Mouse (Mus musculus) spleen, postnatal 36 days (tissue): ENCODE data around the gene Wdr31.
"Not testable (repeated sequence)": the region's sequence is repeated elsewhere in the genome, so short reads cannot be mapped to it uniquely, and the experiment has no call there.

Experiments
- DNase-seq, 2 experiments: peaks; one replicate each; pipeline ENCODE4 v3.0.0; 2022; ENCODE audit warnings: low spot score in 2 of 2, mixed read lengths in 1 of 2

Gene Wdr31

DNA sequence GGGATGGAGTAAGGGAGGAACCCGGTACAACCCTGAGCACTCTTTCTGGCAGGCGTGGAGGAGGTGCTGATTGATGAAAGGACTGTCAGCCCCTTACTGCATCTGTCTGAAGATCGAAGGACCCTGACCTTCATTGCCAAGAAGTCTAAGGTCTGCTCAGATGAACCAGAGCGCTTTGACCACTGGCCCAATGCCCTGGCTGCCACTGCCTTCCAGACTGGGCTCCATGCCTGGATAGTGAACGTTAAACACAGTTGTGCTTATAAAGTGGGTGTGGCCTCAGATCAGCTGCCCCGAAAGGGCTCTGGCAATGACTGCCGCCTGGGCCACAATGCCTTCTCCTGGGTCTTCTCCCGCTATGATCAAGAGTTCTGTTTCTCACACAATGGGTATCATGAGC, 25.2 kb upstream of the Wdr31 start:
- DNase-seq = no peak

DNA sequence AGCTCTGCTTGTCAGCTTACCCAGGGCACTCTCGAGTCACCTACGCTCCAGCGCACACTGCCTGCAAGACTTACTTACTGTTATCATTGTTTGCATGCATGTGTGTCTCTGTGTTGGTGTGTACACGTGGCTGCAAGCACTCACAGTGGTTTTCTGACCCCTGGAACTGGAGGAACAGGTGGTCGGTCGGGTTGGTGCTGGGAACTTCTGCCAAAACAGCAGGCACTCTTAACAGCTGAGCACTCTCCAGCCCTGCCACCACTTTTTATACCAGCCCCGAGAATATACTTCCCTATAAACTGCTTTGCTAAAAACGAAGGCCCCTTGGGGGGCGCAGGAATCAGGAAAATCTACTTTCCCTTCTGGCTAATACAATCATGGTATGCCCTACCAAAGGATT, 23.5 kb upstream of the Wdr31 start:
- DNase-seq = no peak

DNA sequence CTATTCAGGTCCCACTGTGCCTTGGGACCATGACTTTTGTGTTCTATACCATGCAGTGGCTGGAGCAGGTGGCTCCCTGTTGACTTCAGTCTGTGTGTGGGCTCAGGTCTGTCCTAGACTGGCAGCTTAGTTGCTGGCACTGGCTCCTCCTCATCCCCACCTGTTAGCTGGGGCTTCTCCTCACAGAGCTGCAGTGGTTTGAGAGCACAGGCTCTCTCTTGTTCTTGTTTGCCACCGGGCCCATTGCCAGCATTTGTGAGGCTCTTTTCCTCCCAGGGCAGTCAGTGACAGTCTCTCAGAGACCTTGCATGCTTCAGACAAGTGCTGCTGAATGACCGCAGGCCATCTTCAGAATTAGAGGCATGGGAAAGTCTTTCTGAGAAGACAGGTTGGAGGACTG, 22.0 kb upstream of the Wdr31 start:
- no peak for DNase-seq

DNA sequence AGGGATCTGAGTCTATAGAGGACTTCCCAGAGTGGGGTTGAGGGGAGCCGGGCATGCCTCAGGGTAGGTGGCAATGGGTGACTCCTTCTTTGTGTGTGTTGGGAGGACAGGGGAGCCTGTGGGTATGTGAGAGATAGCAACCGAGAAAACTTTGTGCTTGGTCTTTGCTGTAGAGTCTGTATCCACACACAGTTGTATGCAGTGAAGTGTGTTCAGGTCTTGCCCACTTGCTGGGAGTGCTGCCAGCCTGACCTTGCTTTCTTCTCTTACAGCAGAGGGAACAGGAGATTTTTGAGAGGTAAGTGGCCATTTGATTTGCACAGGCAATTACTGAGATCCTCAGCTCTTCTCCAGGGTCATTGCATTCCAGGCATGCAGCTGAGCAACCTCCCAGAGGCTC, 17.2 kb upstream of the Wdr31 start:
- no peak for DNase-seq

DNA sequence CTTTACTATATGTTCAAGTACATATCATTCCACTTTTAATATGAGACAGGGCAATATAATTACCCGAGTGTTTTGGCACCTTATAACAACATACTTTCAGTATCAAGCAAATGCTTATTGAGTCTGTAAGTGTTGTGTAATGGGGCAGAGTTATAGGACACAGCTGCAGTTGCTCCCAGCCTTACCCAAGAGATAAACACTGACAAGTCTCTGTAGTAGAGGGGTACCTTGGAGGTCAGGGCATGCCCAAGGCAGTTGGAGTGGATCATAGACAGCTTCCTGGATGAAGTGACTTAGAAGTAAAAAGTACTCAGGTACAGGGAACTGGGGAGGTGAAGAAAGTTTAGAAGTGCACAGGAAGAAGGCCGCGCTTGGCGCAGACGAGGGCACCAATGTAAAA, 16.5 kb upstream of the Wdr31 start:
- no peak for DNase-seq

DNA sequence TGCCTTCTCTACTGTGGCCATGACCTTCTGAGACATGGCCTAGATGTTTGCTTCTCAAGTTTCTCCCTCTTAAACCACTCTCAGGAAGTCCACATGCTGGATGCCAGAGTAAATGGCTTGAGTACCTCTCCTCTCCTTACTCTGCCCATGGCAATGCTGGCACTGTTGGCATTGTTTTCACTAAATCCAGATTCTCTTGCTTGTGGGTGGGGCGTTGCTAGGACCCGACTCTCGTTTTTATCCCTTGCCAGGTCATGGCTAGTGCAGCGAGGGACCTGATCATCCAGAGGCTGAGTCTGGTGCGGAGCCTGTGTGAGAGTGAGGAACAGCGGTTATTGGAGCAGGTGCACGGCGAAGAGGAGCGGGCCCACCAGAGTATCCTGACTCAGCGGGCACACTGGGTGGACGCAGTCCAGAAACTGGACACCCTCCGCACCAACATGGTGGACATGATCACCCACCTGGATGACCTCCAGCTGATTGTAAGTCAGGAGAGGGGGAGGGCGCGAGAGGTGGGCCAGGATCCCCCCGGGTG, 15.5 kb upstream of the Wdr31 start:
- no peak for DNase-seq

DNA sequence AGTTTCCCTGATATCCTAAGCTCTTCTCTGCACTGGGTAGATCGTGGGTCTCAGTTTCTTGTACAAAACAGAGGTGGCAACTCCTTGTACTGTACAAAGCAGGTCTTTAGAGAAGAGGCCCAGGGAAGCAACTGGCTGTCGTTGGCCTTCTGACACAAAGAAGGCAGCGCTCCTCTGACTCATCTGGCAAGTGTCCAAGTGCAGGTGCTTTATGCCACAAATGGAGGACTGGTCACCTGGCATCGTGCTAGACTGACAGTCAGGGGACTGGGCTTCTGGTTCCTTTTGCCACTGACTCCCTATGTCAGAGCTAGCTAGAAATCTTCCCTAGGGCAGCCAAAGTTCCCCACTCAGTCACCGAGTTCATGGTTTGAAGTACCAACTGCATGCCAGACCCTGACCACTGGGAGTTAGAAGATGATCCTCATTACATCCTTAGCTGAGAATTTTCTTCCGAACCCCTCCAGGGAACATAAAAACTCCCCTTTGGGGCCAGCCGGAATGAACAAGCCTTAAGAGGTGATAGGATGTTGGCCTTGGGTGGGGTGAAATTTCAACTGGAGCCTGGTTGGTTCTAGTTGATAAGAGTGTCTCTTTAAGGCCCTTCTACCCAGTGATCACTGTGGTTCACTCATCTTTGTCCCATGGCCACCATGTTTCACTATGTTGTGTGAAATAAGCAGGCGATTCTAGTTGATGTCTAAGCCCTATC, 14.9 kb upstream of the Wdr31 start:
- peak in 1 of 2 experiments; percentile 9 for DNase-seq

DNA sequence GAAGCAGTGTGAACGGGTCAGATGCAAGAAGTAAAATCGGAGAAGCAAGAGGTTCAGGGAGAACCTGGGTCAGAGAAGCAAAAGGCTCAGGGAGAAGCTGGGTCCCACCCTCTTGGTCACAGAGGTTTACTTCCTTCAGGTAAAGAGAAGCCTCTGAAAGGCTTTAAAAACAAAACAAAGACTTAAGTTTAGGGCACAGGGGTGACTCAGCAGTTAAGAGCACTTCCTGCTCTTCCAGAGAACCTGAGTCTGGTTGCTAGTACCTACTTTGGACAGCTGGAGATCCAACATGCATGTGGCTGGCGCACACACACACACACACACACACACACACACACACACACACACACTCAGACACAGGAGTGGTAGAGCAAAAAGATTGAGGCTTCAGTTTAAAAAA, 14.2 kb upstream of the Wdr31 start:
- DNase-seq = no peak

DNA sequence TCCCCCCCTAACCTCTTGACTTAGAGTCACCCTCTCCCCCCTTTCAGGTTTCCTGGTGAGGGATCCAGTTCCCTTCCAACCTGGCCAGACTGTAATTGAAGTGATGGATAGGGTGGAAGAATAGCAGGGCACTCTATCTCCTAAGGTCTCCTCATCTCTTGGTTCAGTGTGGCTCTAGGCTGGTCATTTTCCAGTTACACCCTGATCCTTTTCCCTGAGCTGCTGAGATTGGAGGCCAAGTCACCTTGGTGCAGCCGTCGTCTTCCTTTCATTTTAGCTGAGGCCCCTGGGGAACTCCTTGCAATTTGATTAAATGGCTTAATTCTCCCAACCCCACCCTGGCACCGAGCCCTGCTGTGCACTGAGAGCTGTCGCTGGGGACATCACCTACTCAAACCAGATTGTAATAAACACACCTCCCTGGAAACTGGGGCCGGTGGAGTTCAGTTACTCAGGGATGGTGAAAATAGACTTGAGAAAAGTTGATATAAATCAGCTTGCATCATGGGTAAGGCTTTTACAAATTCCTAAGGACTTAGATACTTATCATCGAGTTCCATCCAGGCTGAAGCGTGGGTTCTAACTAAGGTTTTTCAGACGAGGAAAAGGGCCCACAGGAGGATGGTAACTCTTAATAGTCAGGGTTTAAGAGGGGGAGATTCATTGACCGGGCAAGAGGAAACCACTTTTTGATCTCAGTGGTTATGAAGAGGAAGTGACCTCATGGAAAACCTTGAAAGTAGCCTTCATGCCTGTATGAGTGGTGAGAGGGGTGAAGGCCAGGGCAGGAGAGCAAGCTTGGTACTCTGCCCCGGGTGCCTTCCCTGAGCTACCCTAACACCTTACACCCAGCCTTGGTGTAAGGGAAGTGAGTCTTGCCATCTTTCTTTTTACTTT, 10.3 kb upstream of the Wdr31 start:
- DNase-seq = peak; percentile 66 to 70

DNA sequence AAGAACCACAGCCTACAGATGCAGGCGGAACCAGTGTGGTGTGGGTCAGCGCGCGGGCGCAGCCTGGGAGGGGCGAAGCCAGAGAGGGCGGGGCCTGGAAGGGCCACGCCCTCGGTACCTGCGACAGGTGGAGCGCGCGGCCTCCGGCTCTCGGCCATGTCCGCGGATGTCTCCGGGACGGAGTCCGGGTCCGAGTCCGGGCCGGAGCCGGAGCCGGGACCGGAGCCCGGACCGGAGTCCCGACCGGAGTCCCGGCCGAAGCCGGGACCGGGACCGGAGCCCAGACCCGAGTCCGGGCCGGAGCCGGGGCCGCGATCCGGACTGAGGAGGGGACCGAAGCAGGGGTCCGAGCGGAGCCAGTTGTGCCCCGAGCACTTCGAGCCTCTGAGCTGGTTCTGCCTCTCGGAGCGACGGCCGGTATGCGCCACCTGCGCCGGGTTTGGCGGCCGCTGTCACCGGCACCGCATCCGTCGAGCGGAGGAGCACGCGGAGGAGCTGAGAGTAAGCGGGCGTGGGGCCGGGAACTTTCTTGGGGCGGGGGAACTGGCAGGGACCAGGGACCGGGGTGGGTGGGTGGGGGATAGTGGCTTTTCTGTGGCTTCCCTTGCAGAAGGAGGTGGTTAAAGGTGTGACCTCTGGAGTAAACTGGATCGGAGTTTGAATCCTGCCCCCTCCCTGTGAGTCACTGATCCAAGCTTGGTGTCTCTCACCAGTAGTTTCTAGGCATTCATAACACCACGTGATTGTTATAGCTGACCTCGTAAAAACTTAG, 9.4 kb upstream of the Wdr31 start, which contains the start of gene Bspry:
TSS of gene Bspry (plus strand) at position 117 of the 772 bp plus-strand sequence.
- DNase-seq = peak; percentile 46 to 51

DNA sequence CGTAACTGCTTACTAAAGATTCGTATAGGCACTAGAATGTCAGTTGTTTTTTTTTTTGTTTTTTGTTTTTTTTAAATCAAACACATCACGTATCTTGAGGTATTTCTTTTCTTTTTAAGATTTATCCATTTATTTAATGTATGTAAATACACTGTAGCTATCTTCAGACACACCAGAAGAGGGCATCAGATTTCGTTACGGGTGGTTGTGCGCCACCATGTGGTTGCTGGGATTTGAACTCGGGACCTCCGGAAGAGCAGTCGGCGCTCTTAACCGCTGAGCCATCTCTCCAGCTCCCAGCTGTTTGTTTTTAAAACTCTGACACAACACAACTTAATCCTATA, 8.9 kb upstream of the Wdr31 start:
- DNase-seq = not testable (repeated sequence)

DNA sequence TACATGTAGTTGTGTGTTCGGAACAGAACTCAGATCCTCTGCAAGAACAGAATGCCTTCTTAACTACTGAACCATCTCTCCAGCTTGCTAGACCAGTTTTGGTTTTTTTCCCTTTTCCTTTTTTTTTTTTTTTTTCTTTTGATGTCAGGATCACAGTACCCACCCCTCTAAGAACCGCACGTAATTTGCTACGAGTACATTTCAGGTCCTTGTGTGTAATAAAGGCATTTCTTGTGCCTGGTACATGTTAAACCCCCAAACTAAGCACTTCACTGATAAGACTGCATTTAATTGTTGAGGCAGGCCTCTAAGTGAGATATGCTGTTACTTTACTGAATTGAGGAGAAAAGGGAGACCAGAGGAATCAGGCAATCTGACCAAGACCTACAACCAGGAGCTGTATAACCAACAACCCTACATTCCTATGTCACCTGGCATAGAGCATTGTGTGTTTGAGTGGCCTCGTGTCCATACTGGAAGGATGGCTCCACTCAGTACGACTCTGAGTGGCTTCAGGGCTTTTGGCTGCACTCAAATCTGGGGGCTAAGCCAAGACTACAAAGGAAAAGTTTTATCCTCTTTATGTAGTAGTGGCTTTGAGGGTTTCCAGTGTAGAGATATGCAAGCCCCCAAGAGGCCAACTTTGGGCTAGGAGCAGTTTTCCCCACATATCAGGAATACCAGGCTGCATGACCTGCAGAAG, 7.0 kb upstream of the Wdr31 start:
- no peak for DNase-seq

DNA sequence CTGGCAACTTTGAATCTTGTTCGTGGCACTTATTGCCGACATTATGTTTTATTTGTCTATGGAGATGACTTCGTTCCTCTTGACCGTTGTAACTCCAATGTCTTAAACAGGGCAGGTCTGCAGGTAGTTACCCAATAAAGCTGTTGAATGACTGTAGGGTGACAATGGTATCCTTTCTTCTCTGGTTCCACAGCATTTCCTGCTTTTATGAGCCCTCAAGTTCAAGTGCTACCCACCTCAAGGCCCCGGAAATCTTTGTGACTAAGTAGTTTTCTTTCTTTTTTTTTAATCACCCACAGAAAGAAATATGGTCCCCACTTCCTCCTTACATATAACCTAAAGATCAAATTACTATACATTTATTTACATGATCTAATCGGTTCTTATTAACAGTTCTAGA, 5.1 kb upstream of the Wdr31 start:
- DNase-seq = no peak

DNA sequence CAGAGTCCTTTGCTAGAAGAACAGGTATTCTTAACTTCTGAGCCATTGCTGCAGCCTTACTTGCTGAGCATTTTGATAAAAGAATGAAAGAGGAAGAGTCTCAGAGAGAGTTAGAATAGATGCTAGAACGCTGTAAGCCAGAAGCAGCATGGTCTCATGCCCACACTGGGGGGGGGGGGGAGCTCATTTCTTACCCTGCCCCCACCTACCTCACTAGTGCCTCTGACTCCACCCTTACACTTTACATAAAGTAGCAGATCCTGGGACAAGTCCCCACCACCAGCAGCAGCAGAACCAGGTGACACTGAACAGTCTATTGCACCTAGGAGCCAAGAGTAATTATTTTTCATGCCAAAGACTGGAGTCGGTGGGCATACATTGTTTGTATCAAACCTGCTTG, 4.4 kb upstream of the Wdr31 start:
- DNase-seq = no peak

DNA sequence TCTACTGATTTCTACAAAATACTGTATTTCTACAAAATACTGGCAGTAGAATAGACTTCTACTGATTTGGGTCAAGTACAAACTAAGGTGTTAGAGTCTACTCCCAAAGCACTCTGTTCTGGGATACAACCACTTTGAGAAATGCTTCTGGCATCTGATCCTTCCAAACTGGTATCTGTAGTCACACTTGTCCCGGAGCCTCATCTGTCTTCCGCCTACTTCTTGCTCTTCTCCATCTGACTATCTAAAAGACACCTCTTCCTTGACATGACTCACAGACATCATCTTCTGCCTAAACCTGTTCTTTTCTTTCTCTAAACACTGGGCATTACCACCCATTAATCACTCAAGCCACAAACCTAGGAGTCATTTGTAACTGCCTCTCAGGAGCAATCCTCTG, 1.4 kb upstream of the Wdr31 start:
- DNase-seq = no peak

DNA sequence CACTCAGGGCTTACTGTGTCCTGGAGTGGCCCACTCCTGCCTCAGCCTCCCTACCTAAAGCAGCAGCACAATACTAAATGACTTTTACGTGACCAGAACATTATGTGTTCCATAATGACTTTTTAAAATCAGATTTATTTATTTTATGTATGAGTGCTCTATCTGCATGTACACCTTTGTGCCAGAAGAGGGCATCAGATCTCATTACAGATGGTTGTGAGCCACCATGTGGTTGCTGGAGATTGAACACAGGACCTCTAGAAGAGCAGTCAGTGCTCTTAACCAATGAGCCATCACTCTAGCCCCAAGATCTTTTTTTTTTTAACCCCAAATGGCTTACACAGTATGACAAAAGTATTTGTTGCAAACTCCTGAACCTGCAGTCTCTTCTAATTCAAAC, 2.5 kb downstream of the Wdr31 start:
- no peak for DNase-seq

DNA sequence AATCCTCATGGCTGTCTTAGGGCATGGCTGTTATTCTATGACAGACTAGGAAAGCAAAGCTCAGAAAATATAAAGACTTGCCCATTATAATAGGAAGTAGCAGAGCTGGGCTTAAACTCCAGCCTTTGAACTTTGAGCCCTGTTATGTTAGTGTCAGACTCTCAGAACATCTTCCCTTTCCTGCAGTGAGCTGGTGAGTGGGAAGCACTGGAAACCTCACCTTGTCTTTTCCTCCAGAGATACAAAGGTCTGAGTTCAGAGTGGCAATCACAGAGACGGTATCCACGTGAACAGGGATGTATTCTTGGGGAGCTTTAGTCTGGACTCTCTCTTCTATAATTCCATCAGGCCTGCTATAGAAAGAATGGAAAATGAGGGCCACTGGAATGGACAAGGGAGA, 7.6 kb downstream of the Wdr31 start:
- no peak for DNase-seq

DNA sequence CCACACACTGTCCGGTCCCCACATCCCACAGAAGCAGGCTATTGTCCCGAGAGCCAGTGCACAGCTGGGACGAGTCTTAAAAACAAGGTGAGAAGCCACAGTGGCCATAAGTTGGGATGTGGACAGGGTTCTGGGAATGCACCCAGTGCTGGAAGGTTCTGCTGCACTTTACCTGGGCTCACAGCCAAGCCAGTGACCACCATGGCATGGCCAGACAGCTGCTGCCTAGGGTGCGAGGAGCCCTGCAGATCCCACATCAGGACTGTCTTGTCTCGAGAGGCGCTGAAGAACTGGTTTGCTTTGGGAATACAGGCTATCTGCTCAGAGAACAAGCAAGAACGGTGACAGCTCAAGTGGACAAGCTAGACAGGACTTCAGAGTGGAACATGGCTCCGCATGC, 10.3 kb downstream of the Wdr31 start:
- no peak for DNase-seq

DNA sequence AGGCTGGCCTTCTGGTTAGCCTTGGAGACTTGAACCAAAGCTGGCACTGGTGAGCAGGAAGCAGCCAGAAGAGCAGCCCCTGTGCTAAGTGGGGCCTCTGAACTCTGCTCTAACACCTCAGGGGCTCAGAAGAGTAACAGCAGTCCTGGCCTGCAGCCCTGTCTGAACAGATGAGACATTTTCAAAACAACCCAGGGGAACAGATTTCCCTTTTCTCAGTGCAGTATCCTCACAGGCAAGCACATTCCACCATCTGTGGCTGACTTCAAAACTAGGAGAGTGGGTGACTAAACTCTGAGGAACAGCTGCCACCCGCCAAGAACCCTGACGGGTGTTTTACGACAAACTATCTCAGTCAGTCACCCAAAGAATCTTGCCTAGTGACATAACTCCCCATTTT, 11.6 kb downstream of the Wdr31 start:
- no peak for DNase-seq

DNA sequence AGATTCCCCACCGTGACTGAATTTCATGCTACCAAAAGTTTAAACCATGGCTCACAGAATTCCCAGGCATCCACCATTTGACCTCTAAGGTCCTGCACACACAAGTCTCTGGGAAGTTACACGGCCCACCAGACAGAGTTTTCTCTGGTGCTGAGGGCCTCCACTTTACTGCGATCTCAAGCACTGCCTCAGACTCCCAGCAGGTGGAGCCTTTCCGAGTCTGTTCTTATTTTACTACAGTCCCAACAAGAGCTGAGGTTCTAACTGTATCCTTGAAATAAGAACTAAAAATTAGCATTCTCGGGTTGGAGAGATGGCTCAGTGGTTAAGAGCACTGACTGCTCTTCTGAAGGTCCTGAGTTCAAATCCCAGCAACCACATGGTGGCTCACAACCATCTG, 15.7 kb downstream of the Wdr31 start:
- DNase-seq = peak in 1 of 2 experiments; percentile 12

DNA sequence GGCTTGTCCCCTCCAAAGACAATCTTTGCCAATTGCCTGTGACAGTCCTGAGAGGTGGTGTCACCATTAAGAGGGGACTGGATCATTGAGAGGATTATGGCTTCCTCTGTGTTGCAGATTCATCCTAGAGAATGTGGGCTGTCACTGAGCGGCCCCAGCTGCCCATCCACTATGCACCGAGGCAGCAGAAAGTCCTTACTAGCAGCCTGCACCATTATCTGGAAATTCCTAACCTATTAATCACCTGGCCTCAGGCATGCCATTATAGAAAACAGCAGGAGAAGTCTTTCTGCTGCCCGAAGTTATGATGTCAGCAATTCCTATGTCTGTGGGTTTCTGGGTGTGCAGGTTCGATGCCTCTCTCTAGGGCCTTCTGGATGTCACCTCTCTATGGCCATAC, 29.7 kb downstream of the Wdr31 start:
- DNase-seq = no peak

DNA sequence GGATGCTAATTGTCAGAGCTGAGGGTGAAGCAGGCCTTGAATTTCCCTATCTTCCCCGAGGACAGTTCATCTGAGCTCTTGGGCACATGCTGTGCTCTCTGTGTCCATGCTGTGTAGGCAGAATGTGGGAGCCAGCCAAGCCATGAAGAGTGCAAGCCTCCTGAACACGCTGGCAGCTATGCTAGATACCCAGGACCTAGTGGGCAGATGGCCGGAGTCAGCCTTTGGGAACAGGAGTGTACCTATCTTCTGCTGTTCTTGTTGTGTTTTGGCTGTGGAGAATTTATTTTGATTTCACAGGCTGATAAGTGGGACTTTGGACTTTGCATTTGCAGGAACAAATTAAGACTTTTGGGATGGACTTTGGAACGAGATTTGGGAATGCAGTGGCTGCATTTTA, 30.2 kb downstream of the Wdr31 start:
- no peak for DNase-seq
